Mouse (Mus musculus): ENCODE measurements at regions not wholly inside any gene's neighbourhood (a gene's known extent, or its start where the extent isn't known, plus 50 kb on each side); places are given as distances from the start of the nearest gene placed in this dataset.

GRCm38 (mm10) chr13:84602612-84603011, 380.5 kb downstream of the Tmem161b start:
- in situ Hi-C loops (cut with MboI; ENCODE audit: low sequenced_read_pairs in 2 of 2, unreplicated experiment in 2 of 2): no loop called here
- DNase-seq (ENCODE audit: low read depth, low spot score): no peak
- H3K4me3 ChIP-seq (ENCODE audit: insufficient read depth in 1 of 2, low read depth in 1 of 2, low read length in 2 of 2, poor library complexity in 1 of 2, severe bottlenecking in 1 of 2): no peak overlapping the region
- H3K36me3 ChIP-seq (ENCODE audit: control insufficient read depth, insufficient read depth, low read length, poor library complexity, severe bottlenecking): no peaks in the 10 kb centered on the region
- no peak overlapping the region for H3K27ac ChIP-seq (ENCODE audit: insufficient read depth, low read depth, low read length, poor library complexity, severe bottlenecking)
- TF ChIP-seq ZC3H11A (IDR thresholded peaks at IDR 0.05; ENCODE audit: borderline replicate concordance, low read depth, low read length) (no peak), ZNF384 (IDR thresholded peaks at IDR 0.05; ENCODE audit: low read depth, low read length) (no peak), HCFC1 (IDR thresholded peaks at IDR 0.05; ENCODE audit: borderline replicate concordance, insufficient read depth, low read length) (no peak), MAFK (IDR thresholded peaks at IDR 0.05; ENCODE audit: insufficient read depth, low read depth, low read length) (no peak), CHD2 (IDR thresholded peaks at IDR 0.05; ENCODE audit: low read depth, low read length) (no peak)
- peaks cover 0 to 3% of the 10 kb centered on the region in 2 experiments; a peak in 1 of 4 replicates for H3K4me1 ChIP-seq (ENCODE audit: control insufficient read depth in 2 of 2, insufficient read depth in 2 of 2, low read length in 2 of 2, poor library complexity in 1 of 2)
- no peaks in the 10 kb centered on the region for H3K9me3 ChIP-seq (ENCODE audit: control insufficient read depth, insufficient read depth, low read depth, low read length)
- no peak overlapping the region for H3K9ac ChIP-seq (ENCODE audit: insufficient read depth, low read depth, low read length, poor library complexity, severe bottlenecking)

GRCm38 (mm10) chr13:84612497-84612896, 390.4 kb downstream of the Tmem161b start:
- Histone ChIP-seq H3K4me1 (ENCODE audit: control insufficient read depth in 2 of 2, insufficient read depth in 2 of 2, low read length in 2 of 2, poor library complexity in 1 of 2) (no peaks in the 10 kb centered on the region), H3K9me3 (ENCODE audit: control insufficient read depth, insufficient read depth, low read depth, low read length) (no peaks in the 10 kb centered on the region), H3K36me3 (ENCODE audit: control insufficient read depth, insufficient read depth, low read length, poor library complexity, severe bottlenecking) (no peaks in the 10 kb centered on the region), H3K4me3 (ENCODE audit: insufficient read depth in 1 of 2, low read depth in 1 of 2, low read length in 2 of 2, poor library complexity in 1 of 2, severe bottlenecking in 1 of 2) (no peak overlapping the region), H3K27ac (ENCODE audit: insufficient read depth, low read depth, low read length, poor library complexity, severe bottlenecking) (no peak overlapping the region), H3K9ac (ENCODE audit: insufficient read depth, low read depth, low read length, poor library complexity, severe bottlenecking) (no peak overlapping the region)
- in situ Hi-C loops (cut with MboI; ENCODE audit: low sequenced_read_pairs in 2 of 2, unreplicated experiment in 2 of 2): no loop called here
- no peak for DNase-seq (ENCODE audit: low read depth, low spot score)
- TF ChIP-seq ZC3H11A (IDR thresholded peaks at IDR 0.05; ENCODE audit: borderline replicate concordance, low read depth, low read length): no peak
- TF ChIP-seq HCFC1 (IDR thresholded peaks at IDR 0.05; ENCODE audit: borderline replicate concordance, insufficient read depth, low read length): no peak
- no peak for TF ChIP-seq CHD2 (IDR thresholded peaks at IDR 0.05; ENCODE audit: low read depth, low read length)
- no peak for TF ChIP-seq MAFK (IDR thresholded peaks at IDR 0.05; ENCODE audit: insufficient read depth, low read depth, low read length)
- TF ChIP-seq ZNF384 (IDR thresholded peaks at IDR 0.05; ENCODE audit: low read depth, low read length): no peak

DNA sequence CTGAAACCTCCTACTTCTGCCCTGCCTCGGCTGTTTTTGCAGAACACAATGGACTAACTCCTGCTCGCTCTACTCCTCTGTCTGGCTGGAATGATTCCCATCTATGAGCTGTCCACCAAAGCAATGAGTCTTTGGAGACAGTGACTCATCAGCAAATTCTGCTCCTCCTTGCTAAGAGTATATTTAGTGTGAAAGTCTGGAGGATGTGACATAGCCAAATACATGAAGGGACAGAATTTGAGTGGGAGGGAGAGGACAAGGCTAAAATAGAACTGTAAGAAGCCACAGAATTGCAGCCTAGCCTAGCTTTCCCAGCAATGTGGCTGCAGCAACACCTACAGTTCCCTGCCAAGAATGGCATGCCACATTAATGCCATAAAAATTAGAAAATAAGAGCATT, 390.9 kb downstream of the Tmem161b start:
- no peaks in the 10 kb centered on the region for H3K36me3 ChIP-seq (ENCODE audit: control insufficient read depth, insufficient read depth, low read length, poor library complexity, severe bottlenecking)
- in situ Hi-C loops (cut with MboI; ENCODE audit: low sequenced_read_pairs in 2 of 2, unreplicated experiment in 2 of 2): no loop called here
- H3K4me3 ChIP-seq (ENCODE audit: insufficient read depth in 1 of 2, low read depth in 1 of 2, low read length in 2 of 2, poor library complexity in 1 of 2, severe bottlenecking in 1 of 2): no peak overlapping the region
- H3K4me1 ChIP-seq (ENCODE audit: control insufficient read depth in 2 of 2, insufficient read depth in 2 of 2, low read length in 2 of 2, poor library complexity in 1 of 2): no peaks in the 10 kb centered on the region
- H3K9me3 ChIP-seq (ENCODE audit: control insufficient read depth, insufficient read depth, low read depth, low read length): no peaks in the 10 kb centered on the region
- H3K9ac ChIP-seq (ENCODE audit: insufficient read depth, low read depth, low read length, poor library complexity, severe bottlenecking): no peak overlapping the region
- no peak overlapping the region for H3K27ac ChIP-seq (ENCODE audit: insufficient read depth, low read depth, low read length, poor library complexity, severe bottlenecking)
- DNase-seq (ENCODE audit: low read depth, low spot score): no peak
- TF ChIP-seq ZC3H11A (IDR thresholded peaks at IDR 0.05; ENCODE audit: borderline replicate concordance, low read depth, low read length) (no peak), ZNF384 (IDR thresholded peaks at IDR 0.05; ENCODE audit: low read depth, low read length) (no peak), MAFK (IDR thresholded peaks at IDR 0.05; ENCODE audit: insufficient read depth, low read depth, low read length) (no peak), CHD2 (IDR thresholded peaks at IDR 0.05; ENCODE audit: low read depth, low read length) (no peak)

GRCm38 (mm10) chr13:84624691-84625090, 402.6 kb downstream of the Tmem161b start:
- DNase-seq (ENCODE audit: low read depth, low spot score): no peak
- in situ Hi-C loops (cut with MboI; ENCODE audit: low sequenced_read_pairs in 2 of 2, unreplicated experiment in 2 of 2): no loop called here
- H3K36me3 ChIP-seq (ENCODE audit: control insufficient read depth, insufficient read depth, low read length, poor library complexity, severe bottlenecking): no peaks in the 10 kb centered on the region
- no peak for TF ChIP-seq CHD2 (IDR thresholded peaks at IDR 0.05; ENCODE audit: low read depth, low read length)
- TF ChIP-seq MAFK (IDR thresholded peaks at IDR 0.05; ENCODE audit: insufficient read depth, low read depth, low read length): no peak
- TF ChIP-seq ZNF384 (IDR thresholded peaks at IDR 0.05; ENCODE audit: low read depth, low read length): no peak
- TF ChIP-seq HCFC1 (IDR thresholded peaks at IDR 0.05; ENCODE audit: borderline replicate concordance, insufficient read depth, low read length): no peak
- TF ChIP-seq ZC3H11A (IDR thresholded peaks at IDR 0.05; ENCODE audit: borderline replicate concordance, low read depth, low read length): no peak
- no peak overlapping the region for H3K9ac ChIP-seq (ENCODE audit: insufficient read depth, low read depth, low read length, poor library complexity, severe bottlenecking)
- no peaks in the 10 kb centered on the region for H3K4me1 ChIP-seq (ENCODE audit: control insufficient read depth in 2 of 2, insufficient read depth in 2 of 2, low read length in 2 of 2, poor library complexity in 1 of 2)
- H3K9me3 ChIP-seq (ENCODE audit: control insufficient read depth, insufficient read depth, low read depth, low read length): no peaks in the 10 kb centered on the region
- H3K27ac ChIP-seq (ENCODE audit: insufficient read depth, low read depth, low read length, poor library complexity, severe bottlenecking): no peak overlapping the region
- no peak overlapping the region for H3K4me3 ChIP-seq (ENCODE audit: insufficient read depth in 1 of 2, low read depth in 1 of 2, low read length in 2 of 2, poor library complexity in 1 of 2, severe bottlenecking in 1 of 2)

DNA sequence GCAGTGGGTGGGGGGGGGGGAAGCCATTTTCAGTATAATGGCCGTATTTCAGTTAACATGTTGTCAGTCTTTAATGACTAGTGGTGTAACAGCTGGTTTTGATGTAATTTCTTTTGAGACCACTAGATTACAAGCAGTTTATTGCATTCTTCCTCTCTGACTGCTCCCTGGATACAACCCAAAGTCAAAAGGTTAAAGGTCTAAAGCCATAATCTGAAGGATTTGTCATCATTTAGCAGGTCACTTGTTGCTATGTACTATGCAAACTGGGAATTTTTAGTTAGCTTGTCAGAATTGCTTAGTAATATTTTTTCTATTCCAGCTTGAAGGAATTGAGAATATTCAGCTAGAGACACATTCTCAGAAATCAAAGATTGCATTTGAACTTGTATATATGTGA, 403.4 kb downstream of the Tmem161b start:
- Histone ChIP-seq H3K27ac (ENCODE audit: insufficient read depth, low read depth, low read length, poor library complexity, severe bottlenecking) (no peak overlapping the region), H3K36me3 (ENCODE audit: control insufficient read depth, insufficient read depth, low read length, poor library complexity, severe bottlenecking) (no peaks in the 10 kb centered on the region), H3K4me1 (ENCODE audit: control insufficient read depth in 2 of 2, insufficient read depth in 2 of 2, low read length in 2 of 2, poor library complexity in 1 of 2) (no peaks in the 10 kb centered on the region), H3K9ac (ENCODE audit: insufficient read depth, low read depth, low read length, poor library complexity, severe bottlenecking) (no peak overlapping the region), H3K9me3 (ENCODE audit: control insufficient read depth, insufficient read depth, low read depth, low read length) (no peaks in the 10 kb centered on the region), H3K4me3 (ENCODE audit: insufficient read depth in 1 of 2, low read depth in 1 of 2, low read length in 2 of 2, poor library complexity in 1 of 2, severe bottlenecking in 1 of 2) (no peak overlapping the region)
- in situ Hi-C loops (cut with MboI; ENCODE audit: low sequenced_read_pairs in 2 of 2, unreplicated experiment in 2 of 2): no loop called here
- TF ChIP-seq CHD2 (IDR thresholded peaks at IDR 0.05; ENCODE audit: low read depth, low read length) (no peak), MAFK (IDR thresholded peaks at IDR 0.05; ENCODE audit: insufficient read depth, low read depth, low read length) (no peak), ZNF384 (IDR thresholded peaks at IDR 0.05; ENCODE audit: low read depth, low read length) (no peak), HCFC1 (IDR thresholded peaks at IDR 0.05; ENCODE audit: borderline replicate concordance, insufficient read depth, low read length) (no peak), ZC3H11A (IDR thresholded peaks at IDR 0.05; ENCODE audit: borderline replicate concordance, low read depth, low read length) (no peak)
- DNase-seq (ENCODE audit: low read depth, low spot score): no peak

All from ES-E14 (cell line).